Comparison of ENCODE assay signal across 23 mouse cellular contexts in genomic region chr10:86077272-86077671, GRCm38 (mm10). TPM values are rescaled to one million over a fixed set of nuclear protein-coding genes. Genes with fewer than 3 reads are reported as not detected.
DNase-seq lines count a peak whose midpoint lies in the region; ATAC-seq and TF ChIP-seq lines count a peak whose summit lies in the region.
"Had no signal": no experiment of that assay in that cellular context is flagged by ENCODE, and none has a peak within 500 bp of the region (broad histone marks: within the 10 kb centered on the region; RNA-seq: fewer than 3 reads in every experiment).

No protein-coding gene starts in this region.

- no peak overlapping the region for H3K9ac ChIP-seq in hindbrain, postnatal 0 days (replicated peaks; ENCODE audit: low read length)
- H3K9ac ChIP-seq in hindbrain, embryonic 13.5 days, result no peak overlapping the region
- H3K9ac ChIP-seq in midbrain, postnatal 0 days (replicated peaks; ENCODE audit: low read length, poor library complexity, severe bottlenecking), result no peak overlapping the region
- no peak overlapping the region for H3K9ac ChIP-seq in midbrain, embryonic 13.5 days (replicated peaks)
- H3K9ac ChIP-seq: embryonic facial prominence, embryonic 12.5 days; forebrain, embryonic 13.5 days; forebrain, embryonic 15.5 days; forebrain, postnatal 0 days had no signal

- 85% methylated on average over 2 of the region's 2 CpGs for WGBS in hindbrain, postnatal 0 days
- whole genome bisulfite sequencing in hindbrain, embryonic 13.5 days, result 93% methylated on average over 2 of the region's 2 CpGs
- 85% methylated on average over 2 of the region's 2 CpGs for WGBS in midbrain, postnatal 0 days
- WGBS in midbrain, embryonic 13.5 days, result 78% methylated on average over 2 of the region's 2 CpGs

- no peaks in the 10 kb centered on the region for H3K27me3 ChIP-seq in hindbrain, postnatal 0 days (ENCODE audit: insufficient read depth, low read length)
- no peaks in the 10 kb centered on the region for H3K27me3 ChIP-seq in hindbrain, embryonic 13.5 days
- no peaks in the 10 kb centered on the region for H3K27me3 ChIP-seq in midbrain, postnatal 0 days (ENCODE audit: insufficient read depth, low read length)
- H3K27me3 ChIP-seq in midbrain, embryonic 13.5 days, result no peaks in the 10 kb centered on the region
- H3K27me3 ChIP-seq: CH12.LX; embryonic facial prominence, embryonic 12.5 days; forebrain, embryonic 13.5 days; forebrain, embryonic 15.5 days; Patski had no signal

- peak; percentile 51; the same call in 1 of the 2 replicates for ATAC-seq in hindbrain, postnatal 0 days
- ATAC-seq in hindbrain, embryonic 13.5 days (ENCODE audit: low FRiP score), result no peak
- no peak for ATAC-seq in midbrain, postnatal 0 days (ENCODE audit: low FRiP score)
- ATAC-seq in midbrain, embryonic 13.5 days, result no peak
- ATAC-seq: activated CD4-positive, CD25-positive, alpha-beta regulatory T cell, adult 4 months; CD4-positive, CD25-positive, alpha-beta regulatory T cell, adult 4 months; forebrain, embryonic 13.5 days; forebrain, embryonic 15.5 days; forebrain, postnatal 0 days; Patski had no signal

- H3K9me3 ChIP-seq in hindbrain, postnatal 0 days (ENCODE audit: low read length), result no peaks in the 10 kb centered on the region
- 0 out of 2 replicates have a peak, but pooled peaks cover 8% of the 10 kb centered on the region for H3K9me3 ChIP-seq in hindbrain, embryonic 13.5 days
- H3K9me3 ChIP-seq in midbrain, postnatal 0 days (ENCODE audit: low read length), result 0 out of 2 replicates have a peak, but pooled peaks cover 5% of the 10 kb centered on the region
- H3K9me3 ChIP-seq in midbrain, embryonic 13.5 days, result peaks cover 6% of the 10 kb centered on the region; the same call in 1 of the 2 replicates
- H3K9me3 ChIP-seq: embryonic facial prominence, embryonic 12.5 days; forebrain, embryonic 15.5 days had no signal

- H3K4me1 ChIP-seq in hindbrain, postnatal 0 days (ENCODE audit: insufficient read depth, low read length), result no peaks in the 10 kb centered on the region
- no peaks in the 10 kb centered on the region for H3K4me1 ChIP-seq in hindbrain, embryonic 13.5 days (replicated peaks)
- no peaks in the 10 kb centered on the region for H3K4me1 ChIP-seq in midbrain, postnatal 0 days (ENCODE audit: insufficient read depth, low read length)
- no peaks in the 10 kb centered on the region for H3K4me1 ChIP-seq in midbrain, embryonic 13.5 days (replicated peaks)
- H3K4me1 ChIP-seq: embryonic facial prominence, embryonic 10.5 days; embryonic facial prominence, embryonic 12.5 days; forebrain, embryonic 13.5 days; forebrain, embryonic 15.5 days had no signal

- no peak overlapping the region for H3K27ac ChIP-seq in hindbrain, postnatal 0 days
- H3K27ac ChIP-seq in hindbrain, embryonic 13.5 days, result no peak overlapping the region
- H3K27ac ChIP-seq in midbrain, postnatal 0 days (ENCODE audit: low read depth, low read length), result no peak overlapping the region
- H3K27ac ChIP-seq in midbrain, embryonic 13.5 days, result no peak overlapping the region
- H3K27ac ChIP-seq: embryonic facial prominence, embryonic 10.5 days; embryonic facial prominence, embryonic 12.5 days; forebrain, embryonic 13.5 days; forebrain, embryonic 15.5 days had no signal

- no peak overlapping the region for H3K4me3 ChIP-seq in hindbrain, postnatal 0 days (ENCODE audit: low read length)
- H3K4me3 ChIP-seq in hindbrain, embryonic 13.5 days, result no peak overlapping the region
- no peak overlapping the region for H3K4me3 ChIP-seq in midbrain, postnatal 0 days (ENCODE audit: low read depth, low read length)
- no peak overlapping the region for H3K4me3 ChIP-seq in midbrain, embryonic 13.5 days (replicated peaks)
- H3K4me3 ChIP-seq: embryonic facial prominence, embryonic 10.5 days; embryonic facial prominence, embryonic 12.5 days; forebrain, embryonic 13.5 days; forebrain, embryonic 15.5 days had no signal

- TF ChIP-seq CTCF in hindbrain, postnatal 0 days (IDR thresholded peaks at IDR 0.05; ENCODE audit: low read depth), result no peak
- no peak for TF ChIP-seq CTCF in midbrain, postnatal 0 days (IDR thresholded peaks at IDR 0.05)

- H3K36me3 ChIP-seq in hindbrain, postnatal 0 days (ENCODE audit: insufficient read depth, low read length), result no peaks in the 10 kb centered on the region
- H3K36me3 ChIP-seq in hindbrain, embryonic 13.5 days, result peaks cover 23% of the 10 kb centered on the region
- peaks cover 3% of the 10 kb centered on the region; the same call in 1 of the 2 replicates for H3K36me3 ChIP-seq in midbrain, postnatal 0 days (ENCODE audit: insufficient read depth, low read length)
- 0 out of 2 replicates have a peak, but pooled peaks cover 8% of the 10 kb centered on the region for H3K36me3 ChIP-seq in midbrain, embryonic 13.5 days
- H3K36me3 ChIP-seq: embryonic facial prominence, embryonic 10.5 days; embryonic facial prominence, embryonic 12.5 days; forebrain, embryonic 15.5 days; G1E had no signal

- peak; percentile 45 to 57 for DNase-seq in cerebellum, postnatal 10 days
- DNase-seq in cerebellum, postnatal 36 days, result no peak
- DNase-seq in hindbrain, postnatal 0 days (ENCODE audit: low spot score), result no peak
- peak; percentile 12 for DNase-seq in midbrain, postnatal 0 days (ENCODE audit: low spot score)
- DNase-seq: adrenal gland, adult 8-10 months; adrenal gland, postnatal 14 days; adrenal gland, postnatal 36 days; B cell, adult 2 months; cerebellum, adult 11-12 months; cerebellum, adult 2 months; cerebellum, adult 9-10 months; forebrain, postnatal 0 days had no signal

- H3K4me2 ChIP-seq in hindbrain, postnatal 0 days (ENCODE audit: low read depth, low read length), result no peak overlapping the region
- no peak overlapping the region for H3K4me2 ChIP-seq in hindbrain, embryonic 13.5 days
- no peak overlapping the region for H3K4me2 ChIP-seq in midbrain, postnatal 0 days (ENCODE audit: low read depth, low read length, poor library complexity, severe bottlenecking)
- no peak overlapping the region for H3K4me2 ChIP-seq in midbrain, embryonic 13.5 days (replicated peaks)
- H3K4me2 ChIP-seq: embryonic facial prominence, embryonic 12.5 days; forebrain, embryonic 13.5 days; forebrain, embryonic 15.5 days had no signal

RNA-seq across cellular contexts. Expression of gene Fbxo7, which starts 55.5 kb away (rescaled TPM):
- total RNA-seq in hindbrain, postnatal 0 days (2014; rRNA removed), result 14.6 and 17.7 TPM in 2 replicates
- 30.9 and 35.6 TPM in 2 replicates for polyA plus RNA-seq in hindbrain, postnatal 0 days (2015; fragmentation: Nextera tagmentation; extraction: Ambion mirVana)
- polyA plus RNA-seq in hindbrain, embryonic 13.5 days (2015; fragmentation: Nextera tagmentation; extraction: Ambion mirVana), result 17.0 and 21.6 TPM in 2 replicates
- total RNA-seq in midbrain, postnatal 0 days (2014; rRNA removed), result 16.6 and 19.6 TPM in 2 replicates
- polyA plus RNA-seq in midbrain, postnatal 0 days (2015; fragmentation: Nextera tagmentation; extraction: Ambion mirVana), result 26.1 and 29.6 TPM in 2 replicates
- 14.0 and 15.0 TPM in 2 replicates for polyA plus RNA-seq in midbrain, embryonic 13.5 days (2015; fragmentation: Nextera tagmentation; extraction: Ambion mirVana)

Comparison
In these comparisons a context has a peak if more than half of its experiments do, and no peak if none do; other contexts are left out.
1. DNase-seq: peak in cerebellum, postnatal 10 days (2 of 2) and midbrain, postnatal 0 days (single experiment); none in cerebellum, postnatal 36 days (0 of 2) and hindbrain, postnatal 0 days (single experiment).